Mouse (Mus musculus) lung, embryonic 16.5 days (tissue): Measurements from ENCODE around the gene Taz. TPM values are rescaled to one million over a fixed set of nuclear protein-coding genes. Genes with fewer than 3 reads are reported as not detected.
A peak's percentile ranks its signal among the peaks of the same experiment; 100 is the strongest.

ENCODE experiments used
- ATAC-seq: fragments of 200-750 bp; cut with Nextera tagmentation; 2 replicates; pipeline ENCODE4 v1.8.0; 2017; ENCODE audit warnings: low read depth, mild to moderate bottlenecking, moderate library complexity
- H3K27ac ChIP-seq: fragments of 300-500 bp; sonication (generic); 2 replicates; pipeline ENCODE4 v1.5.1; 2014; ENCODE audit warnings: mild to moderate bottlenecking, control low read depth, low read length
- H3K27me3 ChIP-seq: fragments of 300-500 bp; sonication (generic); 2 replicates; pipeline ENCODE4 v1.6.1; 2014; ENCODE audit warnings: low read depth, low read length, mixed read lengths; ENCODE audit not compliant: control insufficient read depth, insufficient read depth
- H3K36me3 ChIP-seq: fragments of 300-500 bp; sonication (generic); 2 replicates; pipeline ENCODE4 v1.6.1; 2014; ENCODE audit warnings: low read length; ENCODE audit not compliant: control insufficient read depth, insufficient read depth
- H3K4me1 ChIP-seq: fragments of 300-500 bp; sonication (generic); replicated peaks from 2 replicates; pipeline ENCODE4 v1.6.1; 2014; ENCODE audit warnings: low read length, mixed read lengths; ENCODE audit not compliant: control insufficient read depth, insufficient read depth
- H3K4me2 ChIP-seq: fragments of 300-500 bp; sonication (generic); 2 replicates; pipeline ENCODE4 v1.6.1; 2014; ENCODE audit warnings: low read depth, low read length, control low read depth
- H3K4me3 ChIP-seq: fragments of 300-500 bp; sonication (generic); 2 replicates; pipeline ENCODE4 v1.5.1; 2014; ENCODE audit warnings: mild to moderate bottlenecking, low read length, control low read depth
- H3K9ac ChIP-seq: fragments of 300-500 bp; sonication (generic); 2 replicates; pipeline ENCODE4 v1.6.1; 2014; ENCODE audit warnings: low read length, control low read depth
- H3K9me3 ChIP-seq: fragments of 300-500 bp; sonication (generic); 2 replicates; pipeline ENCODE4 v1.6.1; 2016; ENCODE audit warnings: low read length; ENCODE audit not compliant: control insufficient read depth
- WGBS: fragments of 180-500 bp; shearing (Covaris S2); extraction: QIAGEN DNeasy Blood & Tissue Kit; methylation state at CpG from one replicate; pipeline ENCODE4 v1.1.7; 2014; 5-methylcytosine and 5-hydroxymethylcytosine counted together
- polyA plus RNA-seq: library from polyadenylated mRNA; unstranded; fragments of >200 nt; fragmentation: Nextera tagmentation; extraction: Ambion mirVana; gene quantifications from 2 replicates; pipeline ENCODE4 v1.2.1, GENCODE M21; 2015

Taz gene
- polyA plus RNA-seq, 1 experiment from 2014 or later, result 81.9 TPM

DNA sequence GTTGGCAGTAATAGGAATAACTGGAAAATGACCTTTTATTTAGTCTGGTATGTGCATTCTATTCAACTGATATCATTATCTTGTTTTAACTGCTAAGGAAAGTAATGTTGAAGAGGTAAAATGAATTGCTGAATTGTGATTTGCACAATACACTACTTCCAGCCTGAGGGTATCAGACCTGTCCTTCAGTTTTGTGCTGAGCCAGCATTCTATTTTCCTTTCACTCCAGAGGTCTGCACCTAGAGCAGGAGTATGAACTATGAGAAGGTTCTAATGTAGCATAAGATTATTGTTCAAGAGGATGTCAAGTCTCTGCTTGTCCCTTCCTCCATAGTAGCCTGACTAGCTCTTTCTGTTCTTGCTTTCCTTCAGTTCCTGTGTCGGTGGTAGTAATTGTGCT lies 16.6 kb downstream of the Taz start:
- WGBS, result 77% methylated on average over 1 of the region's 1 CpGs
- no peak for ATAC-seq
- no peak overlapping the region for H3K4me2 ChIP-seq

DNA sequence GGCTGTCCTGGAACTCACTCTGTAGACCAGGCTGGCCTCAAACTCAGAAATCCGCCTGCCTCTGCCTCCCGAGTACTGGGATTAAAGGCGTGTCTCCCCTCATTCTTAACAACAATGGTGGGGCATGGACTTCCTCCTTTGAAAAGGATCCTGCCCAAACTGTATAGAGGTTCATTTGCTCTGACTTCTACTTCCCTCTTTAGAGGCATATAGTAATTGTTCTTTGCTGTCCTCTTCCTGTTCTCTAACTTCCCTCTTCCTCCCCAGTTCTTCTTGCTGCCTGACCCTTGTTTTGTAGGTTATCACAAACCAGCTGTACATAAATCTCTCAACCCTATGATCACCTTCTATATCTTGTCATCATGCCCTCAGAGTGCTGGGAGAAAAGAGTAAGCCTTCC lies 18.0 kb downstream of the Taz start:
- Histone ChIP-seq H3K4me3 (no peak overlapping the region), H3K4me1 (peaks cover 2% of the 10 kb centered on the region; the same call in 1 of the 2 replicates), H3K9ac (no peak overlapping the region), H3K27ac (no peak overlapping the region), H3K36me3 (peaks cover 4% of the 10 kb centered on the region; the same call in 1 of the 2 replicates), H3K9me3 (no peaks in the 10 kb centered on the region), H3K4me2 (no peak overlapping the region), H3K27me3 (no peaks in the 10 kb centered on the region)
- WGBS, result 82% methylated on average over 3 of the region's 3 CpGs
- no peak for ATAC-seq

More for the DNA sequence above, 16.6 kb downstream of the Taz start:
- no peaks in the 10 kb centered on the region for H3K9me3 ChIP-seq
- no peak overlapping the region for H3K9ac ChIP-seq
- no peak overlapping the region for H3K27ac ChIP-seq
- H3K4me3 ChIP-seq, result no peak overlapping the region
- H3K27me3 ChIP-seq, result no peaks in the 10 kb centered on the region
- H3K36me3 ChIP-seq, result peaks cover 4% of the 10 kb centered on the region; the same call in 1 of the 2 replicates
- peaks cover 2% of the 10 kb centered on the region; the same call in 1 of the 2 replicates for H3K4me1 ChIP-seq

DNA sequence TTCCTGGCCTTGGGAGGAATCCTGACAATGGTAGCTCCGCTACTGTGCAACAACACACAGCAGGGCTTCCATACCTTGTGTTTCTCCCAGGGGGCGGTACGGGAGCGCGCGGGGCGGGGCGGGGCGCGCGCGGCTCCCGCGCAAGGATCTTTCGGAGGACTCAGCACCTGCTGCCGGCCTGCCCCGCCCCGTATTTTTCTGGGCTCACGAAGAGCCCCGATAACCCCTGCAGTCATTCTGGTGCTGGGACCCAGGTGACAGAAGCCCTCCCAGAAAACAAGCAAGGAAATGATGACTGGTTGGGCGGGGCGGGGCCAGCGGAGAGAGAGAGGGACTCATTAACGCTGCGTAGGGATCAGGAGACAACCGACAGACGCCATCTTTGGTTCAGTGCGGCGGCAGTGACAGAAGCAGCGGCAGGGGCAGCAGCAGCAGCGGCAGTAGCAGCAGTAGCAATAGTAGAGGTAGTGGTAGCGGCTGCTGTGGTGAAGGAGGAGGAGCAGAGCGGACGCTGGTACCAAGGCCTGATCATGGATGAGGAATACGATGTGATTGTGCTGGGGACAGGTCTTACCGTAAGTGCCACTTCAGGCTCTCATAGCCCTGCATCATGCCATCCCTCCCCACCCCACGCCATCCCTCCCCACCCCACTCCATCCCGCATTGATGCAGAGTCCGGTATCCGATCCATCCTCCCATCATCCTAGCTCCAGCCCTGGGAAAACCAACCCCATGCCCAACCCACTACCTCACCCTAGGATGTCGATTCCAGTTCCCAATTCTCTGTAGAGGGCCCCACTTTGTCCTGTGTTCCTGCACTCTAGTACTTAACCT lies 23.4 kb downstream of the Taz start, which contains the start of gene Gdi1:
Gene Gdi1 (plus strand): TSS at position 132 of the 834 bp plus-strand sequence.
- Histone ChIP-seq H3K27ac (peak within 1 kb of the TSS; percentile 81), H3K9ac (peak within 1 kb of the TSS; percentile 76), H3K4me1 (peaks cover 9% of the 10 kb centered on the region), H3K36me3 (peaks cover 12% of the 10 kb centered on the region; the same call in 1 of the 2 replicates), H3K4me2 (peak within 1 kb of the TSS; percentile 70), H3K27me3 (no peaks in the 10 kb centered on the region), H3K4me3 (peak within 1 kb of the TSS; percentile 57), H3K9me3 (no peaks in the 10 kb centered on the region)
- WGBS, result 12% methylated on average over 39 of the region's 41 CpGs
- peak; percentile 91 for ATAC-seq

DNA sequence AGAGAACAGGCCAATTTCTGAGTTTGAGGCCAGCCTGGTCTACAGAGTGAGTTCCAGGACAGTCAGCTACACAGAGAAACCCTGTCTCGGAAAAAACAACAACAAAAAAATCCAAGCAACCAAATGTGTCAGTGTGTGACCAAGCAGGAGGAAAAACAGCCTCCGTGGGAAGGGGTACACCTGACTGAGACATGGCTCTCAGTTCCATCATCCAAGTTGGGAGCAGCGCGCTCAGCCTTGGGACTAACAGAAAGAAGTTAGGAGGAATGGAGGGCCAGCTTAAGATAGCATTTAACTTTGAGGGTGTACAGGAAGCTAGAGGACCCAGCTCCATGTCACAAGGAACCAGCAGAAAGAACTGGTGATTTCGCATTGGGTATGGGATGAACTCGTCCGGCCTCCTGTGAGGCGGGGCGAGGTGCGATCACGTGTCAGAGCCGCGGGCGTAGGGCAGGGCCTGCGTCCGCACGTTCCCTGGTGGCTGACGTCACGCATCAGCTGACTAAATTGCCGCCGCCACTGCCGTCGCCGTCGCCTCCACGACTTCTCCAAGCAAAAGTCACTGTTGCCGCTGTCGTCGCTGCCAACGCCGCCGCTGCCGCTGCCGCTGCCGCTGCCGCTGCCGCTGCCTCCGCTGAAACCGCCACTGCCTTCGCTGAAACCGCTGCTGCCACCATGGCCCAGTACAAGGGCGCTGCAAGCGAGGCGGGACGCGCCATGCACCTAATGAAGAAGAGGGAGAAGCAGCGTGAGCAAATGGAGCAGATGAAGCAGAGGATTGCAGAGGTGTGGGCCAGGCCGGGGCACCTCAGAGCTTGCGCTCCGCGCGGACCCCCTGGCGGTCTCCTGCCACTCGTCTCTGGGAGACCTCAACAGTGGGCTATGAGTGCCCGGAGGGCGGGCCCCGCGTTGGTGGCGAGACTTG lies 31.1 kb downstream of the Taz start, which contains the start of gene Fam50a:
Gene Fam50a (plus strand): TSS at position 494 of the 925 bp plus-strand sequence.
- Histone ChIP-seq H3K36me3 (peaks cover 12% of the 10 kb centered on the region; the same call in 1 of the 2 replicates), H3K9ac (peak within 1 kb of the TSS; percentile 81), H3K9me3 (no peaks in the 10 kb centered on the region), H3K27me3 (no peaks in the 10 kb centered on the region), H3K4me1 (peaks cover 3% of the 10 kb centered on the region), H3K27ac (peak within 1 kb of the TSS; percentile 78), H3K4me3 (peak within 1 kb of the TSS; percentile 68), H3K4me2 (peak within 1 kb of the TSS; percentile 70)
- ATAC-seq, result peak; percentile 98
- 15% methylated on average over 56 of the region's 59 CpGs for WGBS

DNA sequence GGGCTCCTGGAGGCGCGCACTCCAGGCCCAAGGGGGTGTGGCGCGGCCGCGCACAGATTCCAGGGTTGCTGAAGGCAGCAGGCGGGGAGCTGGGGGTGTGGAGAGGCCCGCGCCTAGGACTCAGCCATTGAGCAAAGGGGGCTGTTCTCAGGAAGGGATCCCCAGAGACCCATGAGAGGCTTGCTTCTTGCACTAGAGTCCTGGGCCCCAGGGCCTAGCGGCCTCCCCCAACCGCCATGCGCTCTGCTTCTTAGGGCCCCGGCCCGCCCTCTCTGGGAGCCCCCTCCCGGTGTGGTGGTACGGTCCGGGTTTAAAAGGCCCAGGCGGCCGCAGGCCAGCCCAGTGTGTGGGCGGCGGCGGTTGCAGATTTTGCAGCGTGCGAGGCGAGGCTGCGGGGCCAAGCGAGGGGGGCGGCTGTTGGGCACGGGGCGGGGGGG lies 47.0 kb downstream of the Taz start, which contains the start of gene Plxna3:
Gene Plxna3 (plus strand): TSS at position 342 of the 437 bp plus-strand sequence.
- H3K4me3 ChIP-seq, result peak within 1 kb of the TSS; percentile 56
- no peaks in the 10 kb centered on the region for H3K36me3 ChIP-seq
- no peaks in the 10 kb centered on the region for H3K27me3 ChIP-seq
- WGBS, result 9% methylated on average over 15 of the region's 30 CpGs
- H3K9me3 ChIP-seq, result no peaks in the 10 kb centered on the region
- peak within 1 kb of the TSS; percentile 80 for H3K4me2 ChIP-seq
- H3K4me1 ChIP-seq, result no peaks in the 10 kb centered on the region
- ATAC-seq, result peak; percentile 97
- H3K9ac ChIP-seq, result peak within 1 kb of the TSS; percentile 75
- peak within 1 kb of the TSS; percentile 77 for H3K27ac ChIP-seq

DNA sequence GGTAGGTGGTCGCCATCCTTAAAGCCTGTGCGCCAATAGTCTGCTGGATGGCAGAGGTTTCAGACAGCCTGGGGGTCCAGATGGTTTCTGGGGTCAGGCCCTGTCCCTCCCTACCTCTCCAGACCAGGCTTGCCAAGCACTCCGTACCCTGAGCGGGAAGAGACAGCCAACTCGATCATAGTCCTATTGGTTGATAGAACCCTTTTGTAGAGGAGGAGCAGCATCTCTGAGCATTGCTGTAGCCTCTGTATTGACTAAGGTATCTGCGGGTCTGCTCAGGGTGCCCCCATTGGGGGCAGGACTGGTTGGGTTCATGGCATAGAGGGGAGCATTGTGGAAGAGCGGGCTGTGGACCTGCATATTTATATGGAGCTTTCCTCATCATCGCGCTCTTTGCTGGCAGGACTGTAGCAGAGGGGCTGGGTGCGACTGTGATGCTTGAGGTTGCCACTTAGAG lies 47.5 kb downstream of the Taz start:
- Histone ChIP-seq H3K9me3 (no peaks in the 10 kb centered on the region), H3K36me3 (no peaks in the 10 kb centered on the region), H3K4me2 (peak overlapping the region; percentile 80), H3K27ac (no peak overlapping the region), H3K27me3 (no peaks in the 10 kb centered on the region), H3K4me1 (no peaks in the 10 kb centered on the region), H3K9ac (peak overlapping the region; percentile 75), H3K4me3 (peak overlapping the region; percentile 56)
- 24% methylated on average over 10 of the region's 10 CpGs for WGBS
- ATAC-seq, result peak; percentile 25

DNA sequence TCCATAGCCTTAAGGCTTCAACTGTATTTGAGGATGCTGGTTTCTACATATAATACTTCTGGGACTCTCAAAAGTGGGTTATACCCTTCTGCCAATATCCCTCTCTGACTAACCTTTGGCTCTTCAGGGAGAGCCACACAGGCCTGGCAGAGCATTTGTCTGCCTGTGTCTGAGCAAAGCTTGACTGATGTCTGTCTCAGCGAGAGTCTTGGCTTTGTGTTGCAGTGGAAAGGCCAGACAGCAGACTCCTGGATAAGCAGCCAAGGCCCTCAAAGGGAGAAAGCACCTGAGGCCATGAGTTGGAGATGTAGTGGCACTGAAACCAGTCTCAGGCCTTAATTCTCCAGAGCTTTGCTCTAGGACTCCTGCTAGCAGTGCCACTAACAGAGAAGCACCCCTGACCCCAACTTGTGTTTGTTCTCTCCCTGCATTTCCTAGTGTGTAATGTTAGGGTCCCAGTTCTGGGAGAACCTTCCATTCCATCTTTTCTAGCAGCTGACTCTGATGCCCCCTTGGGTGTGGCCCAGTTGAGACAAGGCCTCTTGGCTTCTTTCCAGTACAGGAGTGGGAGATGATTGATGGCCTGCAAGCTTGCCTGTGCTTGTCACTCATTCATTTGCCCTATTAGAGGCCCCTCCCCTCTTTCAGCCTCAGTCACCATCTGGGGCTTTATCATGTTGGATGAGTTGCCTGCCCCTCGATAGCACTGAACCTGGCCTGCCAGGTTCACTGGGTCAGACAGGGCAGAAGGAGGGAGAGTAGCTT lies 48.6 kb downstream of the Taz start:
- H3K9me3 ChIP-seq, result no peaks in the 10 kb centered on the region
- H3K27me3 ChIP-seq, result no peaks in the 10 kb centered on the region
- no peak for ATAC-seq
- WGBS, result 28% methylated on average over 2 of the region's 2 CpGs
- H3K4me2 ChIP-seq, result peak overlapping the region; percentile 80
- no peak overlapping the region for H3K4me3 ChIP-seq
- peak overlapping the region; percentile 75 for H3K9ac ChIP-seq
- H3K36me3 ChIP-seq, result no peaks in the 10 kb centered on the region
- H3K27ac ChIP-seq, result no peak overlapping the region
- no peaks in the 10 kb centered on the region for H3K4me1 ChIP-seq
